Mouse (Mus musculus) G1E-ER4 (cell line): ENCODE results near the gene Bloc1s2. TPM values are rescaled to one million over a fixed set of nuclear protein-coding genes. Genes with fewer than 3 reads are reported as not detected.

Experiments used
- GATA1 ChIP-seq: IDR thresholded peaks from one replicate; pipeline ENCODE4 v1.8.0; 2012; ENCODE audit warnings: low read length, inconsistent platforms
- polyA plus RNA-seq: library from polyadenylated mRNA; stranded (reverse); fragments of >175 nt; gene quantifications from 2 replicates; pipeline ENCODE4 v1.2.3, GENCODE M21; 2012

Bloc1s2 gene
- polyA plus RNA-seq, 1 experiment = 217 TPM

GRCm38 (mm10) chr19:44103001-44103400, 43.2 kb downstream of the Bloc1s2 start:
- no peak for TF ChIP-seq GATA1

GRCm38 (mm10) chr19:44100840-44101239, 45.4 kb downstream of the Bloc1s2 start:
- no peak for TF ChIP-seq GATA1

Other genes starting within 250 kb of the Bloc1s2 start
- not detected in 2 replicates for gene Dnmbp, start 206.3 kb downstream of the Bloc1s2 start, polyA plus RNA-seq
- gene Cpn1, start 159.9 kb downstream of the Bloc1s2 start, polyA plus RNA-seq = not detected in 2 replicates
- not detected in 2 replicates for gene Cyp2c23, start 117.2 kb downstream of the Bloc1s2 start, polyA plus RNA-seq
- 10.1 and 11.8 TPM in 2 replicates for gene Erlin1, start 76.7 kb downstream of the Bloc1s2 start, polyA plus RNA-seq
- gene Chuk, start 39.0 kb downstream of the Bloc1s2 start, polyA plus RNA-seq = 12.1 and 15.8 TPM in 2 replicates
- gene Cwf19l1, start 10.6 kb downstream of the Bloc1s2 start, polyA plus RNA-seq = 8.3 and 10.7 TPM in 2 replicates
- not detected in 2 replicates for gene Pkd2l1, start 46.0 kb upstream of the Bloc1s2 start, polyA plus RNA-seq
- gene Scd3, start 56.8 kb upstream of the Bloc1s2 start, polyA plus RNA-seq = not detected in 2 replicates
- 49.6 and 100 TPM in 2 replicates for gene Scd2, start 147.2 kb upstream of the Bloc1s2 start, polyA plus RNA-seq
- 0.48 and 0.63 TPM in 2 replicates for gene Scd4, start 186.6 kb upstream of the Bloc1s2 start, polyA plus RNA-seq